In the genomic region with DNA sequence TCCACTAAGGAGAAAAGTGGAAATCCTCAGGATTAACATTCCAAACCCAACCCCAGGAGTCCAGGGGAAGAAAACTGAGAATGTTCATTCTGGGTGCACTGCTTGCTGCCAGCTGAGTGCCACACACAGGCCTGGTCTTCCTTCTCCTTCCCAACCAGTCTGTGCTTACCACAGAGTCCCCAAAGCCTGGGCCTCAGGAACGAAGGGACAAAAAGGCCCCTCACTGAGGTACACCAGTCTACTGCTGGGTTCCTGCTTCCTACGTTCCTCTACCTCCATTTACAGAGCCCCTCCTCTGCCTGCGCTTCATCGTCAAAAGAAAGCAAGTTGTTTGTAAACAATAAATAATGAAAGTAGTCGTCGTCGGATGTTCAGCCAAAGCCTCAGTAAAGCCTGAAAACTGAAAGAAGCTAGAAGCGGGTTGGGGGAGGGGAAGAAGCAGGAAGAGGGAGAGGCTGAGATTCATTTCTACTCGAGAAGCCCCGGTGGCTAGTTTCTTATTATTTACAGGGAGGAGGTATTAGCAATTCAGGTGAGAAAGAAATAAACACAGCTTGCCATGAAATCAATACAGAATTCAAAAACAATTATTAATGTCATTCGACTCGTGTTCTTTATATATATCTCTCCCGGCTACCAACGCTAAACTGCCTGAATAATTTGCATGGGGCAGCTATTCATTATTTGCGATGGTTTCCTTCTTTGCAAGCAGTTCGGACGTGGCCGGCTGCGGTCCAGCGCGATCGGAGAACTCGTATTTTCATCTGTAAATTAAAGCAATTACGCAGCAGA, we compare ENCODE assay signal across 10 mouse cellular contexts. TPM values are rescaled to one million over a fixed set of nuclear protein-coding genes. Genes with fewer than 3 reads are reported as not detected.
DNase-seq lines count a peak whose midpoint lies in the region; ATAC-seq and TF ChIP-seq lines count a peak whose summit lies in the region.
"Had no signal": no experiment of that assay in that cellular context is flagged by ENCODE, and none has a peak within 500 bp of the region (broad histone marks: within the 10 kb centered on the region; RNA-seq: fewer than 3 reads in every experiment).

No protein-coding gene starts in this region.

- peak; percentile 33 for DNase-seq in heart, postnatal 0 days (ENCODE audit: low spot score)
- no peak for DNase-seq in heart, postnatal 36 days
- peak; percentile 66 for DNase-seq in embryo, embryonic 10.5 days (ENCODE audit: low spot score)
- no peak for DNase-seq in hindbrain, embryonic 14.5 days (ENCODE audit: low spot score)
- no peak for DNase-seq in left cerebral cortex, postnatal 36 days (ENCODE audit: low spot score in 2 of 2)
- no peak for DNase-seq in frontal cortex, postnatal 14 days (ENCODE audit: low spot score in 2 of 2)
- DNase-seq in layer of hippocampus, adult 11-12 months (ENCODE audit: low spot score) = no peak
- DNase-seq: layer of hippocampus, postnatal 36 days had no signal

- WGBS in heart, postnatal 0 days = 4% methylated on average over 24 of the region's 24 CpGs
- 2% methylated on average over 24 of the region's 24 CpGs for WGBS in hindbrain, embryonic 14.5 days
- WGBS in midbrain, embryonic 15.5 days = 3% methylated on average over 24 of the region's 24 CpGs

- intact Hi-C loops in heart, postnatal 36 days (cut with DNase I) = loop anchor here (5.0 kb wide), 1 partner anchor 65 kb away; the partner anchor contains the start of genes Mrpl36 and Ndufs6
- intact Hi-C loops in left cerebral cortex, postnatal 36 days (cut with DNase I) = loop anchor here (5.0 kb wide), 2 partner anchors 635 to 1300 kb away; partner anchors contain the start of genes Irx1 and Irx2

- H3K27ac ChIP-seq in heart, postnatal 0 days (ENCODE audit: low read depth) = peak overlapping the region; percentile 95
- H3K27ac ChIP-seq in hindbrain, embryonic 14.5 days = peak overlapping the region; percentile 58; the same call in 1 of the 2 replicates
- H3K27ac ChIP-seq in midbrain, embryonic 15.5 days = no peak overlapping the region

- H3K36me3 ChIP-seq in heart, postnatal 0 days (replicated peaks; ENCODE audit: control insufficient read depth, insufficient read depth, low read length) = peaks cover 9% of the 10 kb centered on the region; the same call in 1 of the 2 replicates
- H3K36me3 ChIP-seq in hindbrain, embryonic 14.5 days (replicated peaks; ENCODE audit: control insufficient read depth, insufficient read depth) = no peaks in the 10 kb centered on the region
- no peaks in the 10 kb centered on the region for H3K36me3 ChIP-seq in midbrain, embryonic 15.5 days (replicated peaks)
- H3K36me3 ChIP-seq: G1E had no signal

- no peak for TF ChIP-seq EP300 in heart, postnatal 0 days (IDR thresholded peaks at IDR 0.05; ENCODE audit: low read depth)

- peak overlapping the region; percentile 76 for H3K9ac ChIP-seq in heart, postnatal 0 days (replicated peaks; ENCODE audit: low read depth, low read length)
- peak overlapping the region; percentile 29; the same call in 1 of the 2 replicates for H3K9ac ChIP-seq in hindbrain, embryonic 14.5 days
- H3K9ac ChIP-seq in midbrain, embryonic 15.5 days = no peak overlapping the region

- peaks cover 85% of the 10 kb centered on the region for H3K27me3 ChIP-seq in heart, postnatal 0 days (ENCODE audit: control insufficient read depth, insufficient read depth, low read length)
- peaks cover 98% of the 10 kb centered on the region for H3K27me3 ChIP-seq in hindbrain, embryonic 14.5 days (ENCODE audit: control insufficient read depth, insufficient read depth, low read length)
- H3K27me3 ChIP-seq in midbrain, embryonic 15.5 days (replicated peaks) = peaks cover 96% of the 10 kb centered on the region

- no peak for ATAC-seq in heart, postnatal 0 days (ENCODE audit: insufficient read depth, low read depth)
- no peak for ATAC-seq in hindbrain, embryonic 14.5 days (ENCODE audit: low FRiP score)
- no peak for ATAC-seq in midbrain, embryonic 15.5 days (replicated peaks)

- H3K4me2 ChIP-seq in heart, postnatal 0 days (ENCODE audit: low read depth, low read length) = peak overlapping the region; percentile 78
- H3K4me2 ChIP-seq in hindbrain, embryonic 14.5 days (replicated peaks) = peak overlapping the region; percentile 81
- H3K4me2 ChIP-seq in midbrain, embryonic 15.5 days = peak overlapping the region; percentile 22

- H3K4me3 ChIP-seq in heart, postnatal 0 days (ENCODE audit: low read depth, low read length) = peak overlapping the region; percentile 64
- peak overlapping the region; percentile 43 for H3K4me3 ChIP-seq in hindbrain, embryonic 14.5 days (replicated peaks; ENCODE audit: low read length)
- no peak overlapping the region for H3K4me3 ChIP-seq in midbrain, embryonic 15.5 days

- no peaks in the 10 kb centered on the region for H3K9me3 ChIP-seq in heart, postnatal 0 days (replicated peaks; ENCODE audit: control insufficient read depth, low read length)
- H3K9me3 ChIP-seq in hindbrain, embryonic 14.5 days (ENCODE audit: control insufficient read depth, low read length) = no peaks in the 10 kb centered on the region
- no peaks in the 10 kb centered on the region for H3K9me3 ChIP-seq in midbrain, embryonic 15.5 days

- peaks cover 26% of the 10 kb centered on the region for H3K4me1 ChIP-seq in heart, postnatal 0 days (ENCODE audit: control insufficient read depth, insufficient read depth)
- peaks cover 25% of the 10 kb centered on the region for H3K4me1 ChIP-seq in hindbrain, embryonic 14.5 days (replicated peaks; ENCODE audit: control insufficient read depth, insufficient read depth, low read length)
- peaks cover 40% of the 10 kb centered on the region for H3K4me1 ChIP-seq in midbrain, embryonic 15.5 days

- TF ChIP-seq CTCF in heart, postnatal 0 days (IDR thresholded peaks at IDR 0.05; ENCODE audit: low read depth) = no peak

RNA-seq across cellular contexts. Expression of gene Irx4, which starts 2.3 kb away (rescaled TPM):
- 64.0 and 85.4 TPM in 2 replicates for total RNA-seq in heart, postnatal 0 days (2014; rRNA removed; ENCODE audit: low replicate concordance)
- polyA plus RNA-seq in heart, postnatal 0 days (2015; fragmentation: Nextera tagmentation; extraction: Ambion mirVana) = 43.4 and 54.9 TPM in 2 replicates
- 10 to 100 TPM; 20.8 to 31.9 TPM for total RNA-seq in heart, postnatal 36 days (2021)
- 3.9 and 4.2 TPM in 2 replicates for polyA plus RNA-seq in hindbrain, embryonic 14.5 days (2014; fragmentation: Nextera tagmentation; extraction: Ambion mirVana)
- 0.96 and 1.7 TPM in 2 replicates for polyA plus RNA-seq in midbrain, embryonic 15.5 days (2015; fragmentation: Nextera tagmentation; extraction: Ambion mirVana)
- not detected for total RNA-seq in left cerebral cortex, postnatal 36 days (2021)
- total RNA-seq: G1E; layer of hippocampus, postnatal 36 days had no signal
- polyA plus RNA-seq: G1E had no signal

Comparison
In these comparisons a context has a peak if more than half of its experiments do, and no peak if none do; other contexts are left out.
1. DNase-seq: peak in heart, postnatal 0 days (single experiment) and embryo, embryonic 10.5 days (single experiment); none in heart, postnatal 36 days (0 of 2), hindbrain, embryonic 14.5 days (single experiment), left cerebral cortex, postnatal 36 days (0 of 2), frontal cortex, postnatal 14 days (0 of 2) and layer of hippocampus, adult 11-12 months (single experiment).
2. H3K4me2 ChIP-seq: peak in every context shown above with its lines; median percentile 81 in hindbrain, embryonic 14.5 days; 78 in heart, postnatal 0 days; 22 in midbrain, embryonic 15.5 days.
3. RNA of gene Irx4, which starts 2.3 kb away (total RNA-seq): 64.0 to 85.4 TPM in heart, postnatal 0 days and 20.8 to 31.9 TPM in heart, postnatal 36 days; not detected in left cerebral cortex, postnatal 36 days; every median in the first group is over 10 times any median in the second.